Mouse (Mus musculus) layer of hippocampus, postnatal 25 days (tissue): Measurements from ENCODE around the gene Hes3. TPM values are rescaled to one million over a fixed set of nuclear protein-coding genes. Genes with fewer than 3 reads are reported as not detected.

Experiments
- DNase-seq, 2 experiments: peaks; one replicate each; pipeline ENCODE4 v3.0.0; 2022; ENCODE audit warnings: mixed read lengths in 2 of 2, low spot score in 1 of 2; ENCODE audit errors: extremely low spot score in 1 of 2
- total RNA-seq, 2 experiments: library from RNA; stranded (reverse); gene quantifications; 2 replicates each; pipeline ENCODE4 v1.2.3; 2021

The Hes3 gene
- total RNA-seq, 2 experiments from 2014 or later, result not detected

GRCm38 (mm10) chr4:152283186-152283950 is 8.1 kb downstream of the Hes3 start:
- peak; percentile 81 to 88 for DNase-seq

DNA sequence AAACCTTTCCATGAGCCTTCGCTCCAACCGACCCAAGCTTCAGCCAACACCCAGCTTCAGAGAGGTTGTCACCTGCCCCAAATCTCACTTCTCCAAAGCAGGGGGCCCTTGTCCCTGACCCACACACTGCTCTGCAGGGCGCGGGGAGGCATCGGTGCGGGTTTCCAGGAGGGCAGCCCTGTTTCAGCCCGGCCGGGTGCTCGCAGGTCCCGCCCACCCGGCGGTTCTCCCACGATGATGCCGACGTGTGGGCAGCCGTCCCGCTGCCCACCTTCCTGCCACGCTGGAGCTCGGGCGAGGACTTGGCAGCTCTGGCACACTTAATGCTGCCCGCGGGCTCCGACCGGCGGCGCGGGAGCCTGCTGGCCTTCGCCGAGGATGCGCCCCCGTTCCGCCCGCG is 8.7 kb downstream of the Hes3 start:
- no peak for DNase-seq

- DNase-seq, result no peak
These were observed 9.9 kb downstream of the Hes3 start for GRCm38 (mm10) chr4:152281601-152282000.

DNA sequence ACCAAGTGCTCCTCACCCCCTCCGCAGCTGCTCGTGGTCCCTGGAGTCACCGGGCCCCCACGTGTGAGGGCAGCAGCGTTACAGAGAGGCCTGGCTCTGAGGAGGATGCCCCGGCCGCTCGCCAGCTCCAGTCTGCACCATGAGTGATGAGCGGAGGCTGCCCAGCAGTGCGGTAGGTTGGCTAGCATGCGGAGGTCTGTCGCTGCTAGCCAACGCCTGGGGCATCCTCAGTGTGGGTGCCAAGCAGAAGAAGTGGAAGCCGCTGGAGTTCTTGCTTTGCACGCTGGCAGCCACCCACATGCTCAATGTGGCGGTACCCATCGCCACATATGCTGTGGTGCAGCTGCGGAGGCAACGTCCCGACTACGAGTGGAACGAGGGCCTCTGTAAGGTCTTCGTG is 12.5 kb downstream of the Hes3 start:
- DNase-seq, result no peak

DNA sequence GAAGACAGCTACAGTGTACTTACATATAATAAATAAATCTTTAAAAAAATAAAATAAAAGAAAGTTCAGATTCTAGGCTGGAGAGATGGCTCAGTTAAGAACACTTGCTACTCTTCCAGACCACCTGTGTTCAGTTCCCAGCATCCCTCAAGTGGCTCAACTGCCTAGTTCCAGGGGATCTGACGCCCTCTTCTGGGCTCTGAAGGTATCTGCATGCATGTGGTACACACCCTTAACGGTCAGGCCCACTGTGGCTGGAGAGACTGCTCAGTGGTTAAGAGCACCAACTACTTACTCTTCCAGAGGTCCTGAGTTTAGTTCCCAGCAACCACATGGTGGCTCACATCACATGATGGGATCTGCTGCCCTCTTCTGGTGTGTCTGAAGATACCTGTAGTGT is 13.5 kb downstream of the Hes3 start:
- DNase-seq, result no peak

DNA sequence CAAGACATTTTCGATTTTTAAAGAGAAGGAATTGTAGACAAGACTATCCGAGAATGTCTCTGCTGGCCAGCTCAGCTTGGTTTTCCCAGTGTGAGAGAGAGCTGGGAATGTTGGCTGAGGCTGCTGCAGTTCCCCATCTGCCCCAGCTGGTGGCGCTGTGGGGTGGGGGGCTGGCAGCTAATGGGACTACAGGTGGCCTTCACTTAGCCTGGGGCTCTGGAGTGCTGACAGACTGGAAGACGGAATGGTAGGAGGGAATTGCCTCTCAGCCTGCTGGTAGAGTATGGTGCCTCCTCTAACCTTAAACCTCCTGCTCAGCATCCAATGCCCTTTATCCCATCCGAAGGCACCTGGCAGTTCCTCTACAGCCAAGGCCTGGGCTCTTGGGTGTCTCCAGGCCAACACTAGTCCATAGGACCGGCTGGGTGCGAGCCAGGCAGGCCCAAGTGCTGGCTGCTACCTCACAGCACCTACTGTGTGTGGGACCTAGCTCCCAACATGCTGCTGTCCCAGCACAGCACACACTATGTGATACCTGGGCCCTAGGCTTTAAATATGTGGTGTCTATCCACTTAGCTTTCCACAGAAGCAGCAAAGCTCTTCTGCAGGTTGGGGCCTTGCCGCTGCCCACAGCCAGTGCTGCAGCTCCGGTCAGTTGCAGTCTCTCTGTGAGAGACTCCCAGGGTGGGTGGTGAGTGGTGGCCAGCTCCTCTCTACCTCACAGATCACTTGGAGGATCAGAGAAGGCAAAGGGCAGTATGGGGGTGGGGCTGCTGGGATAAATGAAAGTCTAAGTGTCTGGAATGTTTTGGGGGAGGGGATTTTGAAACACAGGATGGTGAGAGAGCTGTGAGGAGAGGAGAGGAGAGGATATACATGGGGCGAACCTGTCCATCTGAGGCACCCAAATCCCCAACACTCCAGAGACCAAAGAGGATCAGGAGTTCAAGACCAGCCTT is 14.8 kb downstream of the Hes3 start:
- no peak for DNase-seq

GRCm38 (mm10) chr4:152274681-152275131 is 16.8 kb downstream of the Hes3 start:
- DNase-seq, result no peak

DNA sequence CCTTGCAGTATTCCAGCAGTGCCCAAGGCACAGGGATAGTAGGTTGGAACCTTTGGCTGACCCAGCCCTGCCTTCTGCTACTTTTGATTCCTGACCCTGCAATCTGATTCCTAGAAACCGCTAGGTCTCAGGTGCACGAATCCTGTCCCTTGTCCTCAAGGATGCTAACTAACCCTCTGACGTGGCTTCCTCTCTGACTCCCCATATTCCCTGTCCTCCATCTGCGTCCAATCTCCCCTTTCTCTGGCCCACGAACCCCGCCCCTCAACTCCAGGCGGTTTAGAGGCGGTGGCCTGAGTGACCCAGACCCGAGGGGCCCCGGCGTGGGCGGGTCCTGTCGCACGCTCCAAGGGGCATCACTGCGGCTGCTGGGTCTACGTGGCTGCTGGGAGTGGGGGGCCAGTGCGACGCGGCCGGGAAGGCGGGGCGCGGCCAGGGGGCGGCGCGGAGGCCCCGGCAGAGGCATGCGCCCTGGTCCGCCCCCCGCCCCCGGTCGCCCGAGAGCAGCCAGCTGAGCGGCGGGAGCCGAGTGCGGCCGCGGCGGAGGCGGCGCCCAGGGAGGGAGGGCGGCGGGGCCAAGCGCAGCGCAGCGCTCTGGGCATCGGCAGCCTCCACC is 17.7 kb downstream of the Hes3 start, which contains the start of gene Gpr153:
Gene Gpr153 (plus strand): TSS at position 612 of the 616 bp plus-strand sequence.
- DNase-seq, result peak in 1 of 2 experiments; percentile 33

DNA sequence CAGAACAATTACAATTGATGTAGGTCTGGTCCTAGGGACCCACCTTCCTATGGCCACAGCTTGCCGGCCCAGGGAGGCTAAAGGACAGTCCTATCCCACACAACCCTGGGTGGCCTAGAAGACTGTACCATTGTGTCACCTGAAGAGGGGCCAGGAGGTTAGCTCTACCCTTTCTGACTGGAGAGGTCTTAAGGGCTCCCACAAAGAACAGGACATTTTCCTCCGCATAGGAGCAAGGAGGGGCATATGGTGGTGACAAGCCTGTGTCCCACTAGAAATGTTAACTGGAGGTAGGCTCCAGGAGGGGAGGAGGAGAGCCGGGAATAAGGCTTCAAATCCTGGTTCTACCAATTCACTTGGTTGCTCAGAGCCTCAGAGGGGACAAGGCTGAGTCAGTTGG is 18.3 kb downstream of the Hes3 start:
- no peak for DNase-seq

GRCm38 (mm10) chr4:152272449-152273049 is 18.9 kb downstream of the Hes3 start:
- DNase-seq, result no peak

DNA sequence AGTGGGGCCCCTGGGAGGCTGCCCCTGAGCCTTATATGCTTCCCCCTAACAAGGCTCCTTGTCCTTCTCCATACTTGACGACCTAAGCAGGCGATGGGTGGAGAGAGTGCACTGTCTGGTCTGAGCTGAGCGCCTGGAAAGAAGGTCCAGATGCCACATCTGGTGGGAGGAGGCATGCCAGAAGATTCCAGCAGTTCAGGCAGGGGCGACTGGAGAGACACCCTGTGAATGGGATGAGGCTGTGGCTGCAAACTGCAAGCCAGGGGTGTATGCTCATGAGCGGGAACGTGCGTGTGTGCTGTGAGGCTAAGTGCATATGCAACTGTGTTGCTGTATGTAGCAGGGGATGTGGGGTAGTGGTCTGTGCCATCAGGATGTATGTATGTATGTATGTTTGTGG is 19.5 kb downstream of the Hes3 start:
- no peak for DNase-seq

DNA sequence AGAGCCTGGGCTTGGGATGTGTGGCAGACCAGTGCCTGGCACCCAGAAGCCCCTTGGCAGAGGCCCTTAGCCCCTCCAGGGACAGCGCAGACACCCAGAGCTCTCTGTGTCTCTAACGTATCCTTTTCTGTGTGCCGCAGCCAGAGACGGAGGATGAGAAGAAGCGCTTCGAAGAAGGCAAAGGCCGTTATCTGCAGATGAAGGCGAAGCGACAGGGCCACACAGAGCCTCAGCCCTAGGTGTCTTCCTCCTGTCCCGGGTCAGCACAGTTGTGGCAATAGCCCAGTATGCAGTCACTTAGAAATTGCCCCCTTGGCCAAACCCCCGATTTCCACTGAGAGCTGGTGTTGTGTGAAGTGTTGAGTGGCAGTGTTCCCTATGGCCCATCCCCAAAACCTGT is 20.1 kb downstream of the Hes3 start:
- DNase-seq, result no peak

DNA sequence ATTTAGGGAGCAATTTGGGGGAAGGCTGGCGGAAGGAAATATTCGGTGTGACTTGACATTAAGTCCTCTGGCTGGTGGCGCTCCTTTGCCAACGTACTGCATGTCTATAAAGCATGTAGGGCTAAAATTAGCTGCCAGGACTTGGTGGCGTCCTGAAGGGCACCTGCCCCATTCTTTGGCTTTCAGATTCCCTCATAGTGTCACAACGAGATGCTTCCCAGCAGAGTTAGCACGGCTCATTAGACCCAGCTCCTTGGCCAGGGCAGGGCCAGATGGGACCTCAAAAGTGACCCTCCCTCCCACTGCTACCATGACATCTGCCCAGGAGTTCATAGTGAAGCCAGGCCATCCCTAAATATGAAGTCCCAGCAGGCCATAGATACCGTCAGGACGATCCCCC is 20.9 kb downstream of the Hes3 start:
- DNase-seq, result no peak

GRCm38 (mm10) chr4:152269967-152270366 is 21.5 kb downstream of the Hes3 start:
- DNase-seq, result no peak

- DNase-seq, result no peak
These were observed 23.6 kb downstream of the Hes3 start for GRCm38 (mm10) chr4:152267748-152268369.

DNA sequence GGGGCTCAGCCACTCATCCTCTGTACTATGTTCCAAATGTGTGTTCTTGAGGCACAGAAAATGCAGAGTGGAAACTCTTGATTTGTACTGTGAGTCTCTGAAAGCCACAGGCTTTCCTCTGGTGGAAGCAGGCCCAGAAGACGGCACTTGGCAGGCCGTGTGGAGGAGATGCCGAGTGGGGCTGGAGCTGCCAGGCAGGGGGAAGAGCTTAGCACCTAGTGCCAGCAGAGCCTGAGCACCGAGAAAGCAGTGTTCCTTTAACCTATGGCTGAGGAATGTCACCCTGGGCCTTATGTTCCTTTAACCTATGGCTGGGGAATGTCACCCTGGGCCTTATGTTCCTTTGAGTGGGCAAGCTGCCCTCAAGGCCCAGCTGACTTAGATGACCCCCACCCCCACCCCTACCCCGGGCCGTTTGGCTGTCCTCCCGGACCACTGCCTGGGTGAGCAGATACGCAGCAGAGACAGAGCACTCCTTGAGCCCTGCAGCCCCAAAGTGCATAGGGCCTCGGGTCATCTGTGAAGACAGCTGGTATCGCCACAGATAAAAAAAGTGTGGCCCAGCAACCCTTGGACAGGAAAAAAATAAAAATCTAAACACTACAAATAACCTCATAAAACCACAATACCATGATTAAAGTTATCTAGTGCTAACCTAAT is 25.1 kb downstream of the Hes3 start:
- peak in 1 of 2 experiments; percentile 50 for DNase-seq

DNA sequence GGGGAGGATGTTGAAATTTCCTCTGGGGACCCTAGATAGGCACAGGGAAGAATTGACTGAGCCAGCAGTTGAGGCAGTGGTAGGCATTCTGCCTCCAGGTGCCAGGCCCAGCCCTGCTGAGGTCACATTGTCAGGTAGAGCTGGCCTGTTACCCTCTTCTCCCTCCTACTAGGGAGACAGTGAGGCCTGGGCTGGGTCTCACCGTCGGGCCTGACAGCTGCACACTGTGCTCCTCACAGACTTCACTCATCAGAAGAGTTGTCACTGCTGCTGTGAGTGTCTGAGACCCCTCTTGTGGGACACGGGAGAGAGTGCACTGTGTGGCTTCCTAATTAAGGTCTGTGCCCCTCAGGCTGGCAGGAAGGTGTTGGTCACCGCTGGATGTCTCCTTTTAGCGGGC is 25.7 kb downstream of the Hes3 start:
- no peak for DNase-seq

GRCm38 (mm10) chr4:152264867-152265568 is 26.4 kb downstream of the Hes3 start:
- no peak for DNase-seq

GRCm38 (mm10) chr4:152264177-152264530 is 27.3 kb downstream of the Hes3 start:
- no peak for DNase-seq
